Mouse (Mus musculus) liver, adult 2 months (tissue): Measurements from ENCODE around the gene Ppox. TPM values are rescaled to one million over a fixed set of nuclear protein-coding genes. Genes with fewer than 3 reads are reported as not detected.
A peak's percentile ranks its signal among the peaks of the same experiment; 100 is the strongest.

Source experiments
- DNase-seq: peaks from one replicate; pipeline ENCODE4 v3.0.0-alpha.2; 2011; ENCODE audit warnings: low read depth, low spot score; ENCODE audit errors: extremely low read depth
- H3K27ac ChIP-seq: fragments of 200-500 bp; replicated peaks from 2 replicates; pipeline ENCODE4 v1.5.1; 2012; ENCODE audit warnings: low read depth, mild to moderate bottlenecking, control low read depth, inconsistent platforms, low read length; ENCODE audit not compliant: insufficient read depth
- H3K27me3 ChIP-seq: fragments of 200-500 bp; 2 replicates; pipeline ENCODE4 v1.6.1; 2012; ENCODE audit warnings: mild to moderate bottlenecking, moderate library complexity, low read length, inconsistent platforms; ENCODE audit not compliant: control insufficient read depth, insufficient read depth
- H3K36me3 ChIP-seq: fragments of 200-500 bp; 2 replicates; pipeline ENCODE4 v1.6.1; 2012; ENCODE audit warnings: low read length, inconsistent platforms; ENCODE audit not compliant: control insufficient read depth, insufficient read depth
- H3K4me1 ChIP-seq: fragments of 200-500 bp; 2 replicates; pipeline ENCODE4 v1.6.1; 2011; ENCODE audit warnings: low read length; ENCODE audit not compliant: control insufficient read depth, insufficient read depth
- H3K4me3 ChIP-seq: fragments of 200-500 bp; 2 replicates; pipeline ENCODE4 v1.5.1; 2011; ENCODE audit warnings: low read depth, mild to moderate bottlenecking, control low read depth, low read length, moderate library complexity; ENCODE audit not compliant: insufficient read depth
- H3K79me2 ChIP-seq: fragments of 200-500 bp; 2 replicates; pipeline ENCODE4 v1.6.1; 2012; ENCODE audit warnings: inconsistent platforms, mild to moderate bottlenecking, low read length, moderate library complexity; ENCODE audit not compliant: control insufficient read depth, insufficient read depth
- H3K9ac ChIP-seq: fragments of 200-500 bp; 2 replicates; pipeline ENCODE4 v1.6.1; 2012; ENCODE audit warnings: low read depth, mild to moderate bottlenecking, control low read depth, inconsistent platforms, low read length
- CTCF ChIP-seq: fragments of 200-500 bp; IDR thresholded peaks from 2 replicates; pipeline ENCODE4 v1.5.1; 2011; ENCODE audit warnings: low read depth, low read length, control low read depth
- POLR2A ChIP-seq: fragments of 200-500 bp; IDR thresholded peaks from 2 replicates; pipeline ENCODE4 v1.6.1; 2011; ENCODE audit warnings: low read length, control low read depth; ENCODE audit not compliant: insufficient read depth; ENCODE audit errors: extremely low read depth
- WGBS: fragments of 180-500 bp; shearing (Covaris S2); methylation state at CpG from one replicate; pipeline ENCODE4 v1.1.7; 2018; 5-methylcytosine and 5-hydroxymethylcytosine counted together
- polyA plus RNA-seq: library from polyadenylated mRNA; depleted of rRNA; stranded (reverse); fragments of >200 nt; gene quantifications from 2 replicates; pipeline ENCODE4 v1.2.3, GENCODE M21; 2012
- total RNA-seq: library from RNA; depleted of rRNA; stranded (reverse); fragments of >200 nt; gene quantifications from 2 replicates; pipeline ENCODE4 v1.2.3, GENCODE M21; 2014

Ppox gene
- total and polyA plus RNA-seq, 2 experiments = 11.0 to 31.2 TPM

DNA sequence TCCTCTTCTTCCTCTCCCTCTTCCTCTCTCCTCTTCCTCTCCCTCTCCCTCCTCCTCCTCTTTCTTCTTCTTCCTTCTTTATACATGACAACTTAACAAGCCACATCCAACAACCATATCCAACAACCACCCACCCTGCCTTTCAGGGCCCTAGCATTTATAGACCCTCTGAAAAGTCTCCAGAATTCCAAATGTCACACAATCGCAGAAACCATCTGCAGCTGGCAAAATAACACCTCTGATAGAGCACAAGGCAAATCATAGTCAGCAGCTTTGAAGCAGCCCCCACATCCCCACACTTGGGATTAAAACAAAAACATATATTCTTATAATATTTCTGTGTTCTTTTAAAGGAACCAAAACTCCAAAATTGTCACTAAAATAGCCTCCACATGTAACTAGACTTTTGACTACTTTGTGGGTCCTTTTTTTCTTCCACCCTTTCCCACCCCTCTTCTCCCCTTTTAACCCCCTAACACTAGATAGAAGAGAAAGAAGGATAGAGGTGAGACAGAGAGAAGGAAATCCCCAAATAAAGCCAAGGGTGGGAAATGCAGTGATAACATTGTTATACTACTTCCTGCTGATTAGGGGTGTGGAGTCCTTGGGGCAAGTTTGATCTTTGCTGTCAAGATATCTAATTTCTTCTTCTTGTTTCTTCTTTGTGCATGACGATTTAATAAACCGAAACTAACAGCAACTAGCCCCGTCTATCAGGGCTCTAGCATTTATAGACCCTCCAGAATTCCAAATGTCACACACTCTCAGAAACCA lies 14.8 kb downstream of the Ppox start:
- DNase-seq = no peak
- H3K4me3 ChIP-seq = no peak overlapping the region
- no peak overlapping the region for H3K9ac ChIP-seq
- no peaks in the 10 kb centered on the region for H3K27me3 ChIP-seq
- no peak for TF ChIP-seq POLR2A
- no peak for TF ChIP-seq CTCF
- 68% methylated on average over 4 of the region's 4 CpGs for WGBS
- H3K79me2 ChIP-seq = no peaks in the 10 kb centered on the region
- H3K4me1 ChIP-seq = peaks cover 5% of the 10 kb centered on the region; the same call in 1 of the 2 replicates
- H3K27ac ChIP-seq = no peak overlapping the region; the same call in 1 of the 2 replicates
- no peaks in the 10 kb centered on the region for H3K36me3 ChIP-seq

DNA sequence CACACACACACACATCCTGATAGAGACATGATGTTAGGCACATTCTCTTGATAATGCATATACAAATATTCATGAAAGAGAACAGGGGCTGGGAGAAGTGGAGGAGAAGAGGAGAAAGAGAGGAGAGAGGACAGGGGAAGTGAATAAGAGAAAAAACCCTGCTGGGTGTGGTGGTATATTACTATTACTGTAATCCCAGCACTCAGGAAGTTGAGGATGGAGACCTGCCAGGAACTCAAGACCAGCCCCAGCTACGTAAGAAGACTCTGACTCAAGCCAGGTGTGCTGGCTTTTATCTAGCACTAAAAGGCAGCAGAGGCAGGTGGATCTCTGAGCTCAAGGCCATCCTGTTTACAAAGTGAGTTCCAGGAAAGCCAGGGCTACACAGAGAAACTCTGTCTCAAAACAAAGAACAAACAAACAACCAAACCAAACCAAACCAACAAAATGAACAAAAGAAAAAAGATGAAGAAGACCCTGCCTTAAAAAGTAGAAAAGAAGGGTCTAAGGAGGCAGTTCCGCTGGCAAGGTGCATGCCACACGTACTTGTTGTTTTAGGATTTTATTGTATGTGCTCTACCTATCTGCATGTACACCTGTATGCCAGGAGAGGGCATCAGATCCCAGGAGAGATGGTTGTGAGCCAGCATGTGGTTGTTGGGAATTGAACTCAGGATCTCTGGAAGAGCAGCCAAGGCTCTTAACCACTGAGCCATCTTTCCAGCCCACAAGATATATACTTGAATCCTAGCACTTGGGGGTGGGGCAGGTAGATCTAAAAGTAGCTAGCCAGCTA lies 17.1 kb downstream of the Ppox start:
- Histone ChIP-seq H3K4me3 (no peak overlapping the region), H3K36me3 (no peaks in the 10 kb centered on the region), H3K4me1 (peaks cover 10% of the 10 kb centered on the region; the same call in 1 of the 2 replicates), H3K27ac (no peak overlapping the region), H3K9ac (no peak overlapping the region), H3K79me2 (no peaks in the 10 kb centered on the region), H3K27me3 (no peaks in the 10 kb centered on the region)
- no peak for DNase-seq
- WGBS = 79% methylated on average over 3 of the region's 3 CpGs
- no peak for TF ChIP-seq POLR2A
- TF ChIP-seq CTCF = no peak; the same call in 1 of the 2 replicates

GRCm38 (mm10) chr1:171263185-171263611 lies 17.8 kb downstream of the Ppox start:
- 0% methylated on average over 2 of the region's 2 CpGs for WGBS
- TF ChIP-seq POLR2A = no peak
- no peak for TF ChIP-seq CTCF
- Histone ChIP-seq H3K4me3 (no peak overlapping the region), H3K9ac (no peak overlapping the region), H3K4me1 (peaks cover 10% of the 10 kb centered on the region; the same call in 1 of the 2 replicates), H3K79me2 (no peaks in the 10 kb centered on the region), H3K27ac (no peak overlapping the region), H3K36me3 (no peaks in the 10 kb centered on the region), H3K27me3 (no peaks in the 10 kb centered on the region)
- peak; percentile 49 for DNase-seq

- under 1% methylated on average over 8 of the region's 8 CpGs for WGBS
- peak; percentile 42 for DNase-seq
- no peak for TF ChIP-seq CTCF
- TF ChIP-seq POLR2A = no peak
- Histone ChIP-seq H3K4me3 (no peak overlapping the region), H3K9ac (peak overlapping the region; percentile 3; the same call in 1 of the 2 replicates), H3K27me3 (no peaks in the 10 kb centered on the region), H3K79me2 (no peaks in the 10 kb centered on the region), H3K36me3 (no peaks in the 10 kb centered on the region), H3K4me1 (peaks cover 10% of the 10 kb centered on the region; the same call in 1 of the 2 replicates), H3K27ac (peak overlapping the region; percentile 63)
Measured at GRCm38 (mm10) chr1:171262594-171263130, 18.3 kb downstream of the Ppox start.

DNA sequence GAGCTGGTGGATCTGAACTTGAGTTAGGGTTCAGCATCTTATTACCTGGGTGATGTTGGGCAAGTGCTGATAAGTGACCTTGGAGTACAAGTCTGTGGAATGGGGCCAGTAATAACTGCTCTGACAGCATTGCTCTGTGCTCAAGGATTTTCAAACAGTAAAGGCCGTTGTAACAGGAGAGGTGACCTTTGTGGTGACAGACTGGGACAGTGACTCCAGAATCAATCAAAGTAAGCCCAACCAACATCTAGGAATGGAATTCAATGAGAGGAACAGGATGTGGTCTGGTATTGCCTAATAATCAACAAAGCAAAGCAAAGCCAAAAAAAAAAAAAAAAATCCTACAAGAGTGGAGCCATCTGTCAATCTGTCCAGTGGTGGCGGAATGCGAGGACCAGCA lies 20.7 kb downstream of the Ppox start:
- DNase-seq = peak; percentile 87
- TF ChIP-seq CTCF = no peak
- no peak for TF ChIP-seq POLR2A
- H3K36me3 ChIP-seq = no peaks in the 10 kb centered on the region
- H3K4me3 ChIP-seq = no peak overlapping the region
- no peak overlapping the region for H3K9ac ChIP-seq
- peaks cover 13% of the 10 kb centered on the region; the same call in 1 of the 2 replicates for H3K4me1 ChIP-seq
- WGBS = 6% methylated on average over 3 of the region's 3 CpGs
- no peaks in the 10 kb centered on the region for H3K79me2 ChIP-seq
- H3K27me3 ChIP-seq = no peaks in the 10 kb centered on the region
- H3K27ac ChIP-seq = 0 out of 2 replicates have a peak overlapping the region, but pooled peaks have one; percentile 15
